ENCODE assay signal across 13 mouse cellular contexts in genomic region chr13:6157946-6158345, GRCm38 (mm10).
DNase-seq lines count a peak whose midpoint lies in the region; ATAC-seq and TF ChIP-seq lines count a peak whose summit lies in the region.
"Had no signal": no experiment of that assay in that cellular context is flagged by ENCODE, and none has a peak within 500 bp of the region (broad histone marks: within the 10 kb centered on the region; RNA-seq: fewer than 3 reads in every experiment).

No protein-coding gene starts in this region.

- H3K9ac ChIP-seq in forebrain, postnatal 0 days = no peak overlapping the region
- H3K9ac ChIP-seq in neural tube, embryonic 14.5 days (replicated peaks; ENCODE audit: low read depth, low read length) = no peak overlapping the region
- H3K9ac ChIP-seq: heart, embryonic 13.5 days; liver, embryonic 15.5 days had no signal

- H3K4me2 ChIP-seq in forebrain, postnatal 0 days (ENCODE audit: low read depth) = no peak overlapping the region
- H3K4me2 ChIP-seq in neural tube, embryonic 14.5 days (ENCODE audit: low read depth, low read length) = no peak overlapping the region
- H3K4me2 ChIP-seq: heart, embryonic 13.5 days; liver, embryonic 15.5 days had no signal

- H3K36me3 ChIP-seq in embryonic facial prominence, embryonic 10.5 days (replicated peaks) = no peaks in the 10 kb centered on the region
- H3K36me3 ChIP-seq in forebrain, postnatal 0 days (ENCODE audit: insufficient read depth) = no peaks in the 10 kb centered on the region
- no peaks in the 10 kb centered on the region for H3K36me3 ChIP-seq in neural tube, embryonic 14.5 days (ENCODE audit: control insufficient read depth, insufficient read depth, low read length)
- H3K36me3 ChIP-seq: heart, embryonic 13.5 days; liver, embryonic 15.5 days had no signal

- H3K27ac ChIP-seq in embryonic facial prominence, embryonic 10.5 days (replicated peaks) = no peak overlapping the region
- H3K27ac ChIP-seq in forebrain, postnatal 0 days (ENCODE audit: low read depth, low read length) = no peak overlapping the region
- H3K27ac ChIP-seq in neural tube, embryonic 14.5 days (ENCODE audit: low read depth, low read length) = no peak overlapping the region
- H3K27ac ChIP-seq: heart, embryonic 13.5 days; liver, embryonic 15.5 days had no signal

- no peak overlapping the region for H3K4me3 ChIP-seq in embryonic facial prominence, embryonic 10.5 days
- H3K4me3 ChIP-seq in forebrain, postnatal 0 days (ENCODE audit: low read depth, low read length) = no peak overlapping the region
- no peak overlapping the region for H3K4me3 ChIP-seq in neural tube, embryonic 14.5 days (ENCODE audit: low read depth, low read length)
- H3K4me3 ChIP-seq: heart, embryonic 13.5 days; liver, embryonic 15.5 days had no signal

- 41% methylated on average over 4 of the region's 4 CpGs for WGBS in embryonic facial prominence, embryonic 10.5 days
- 17% methylated on average over 4 of the region's 4 CpGs for WGBS in forebrain, postnatal 0 days
- WGBS in neural tube, embryonic 14.5 days = 10% methylated on average over 4 of the region's 4 CpGs

- DNase-seq in embryonic facial prominence, embryonic 10.5 days (ENCODE audit: low spot score) = peak; percentile 29
- DNase-seq in forebrain, postnatal 0 days = no peak
- DNase-seq in mesoderm, embryonic 11.5 days (ENCODE audit: low read depth, low spot score) = peak; percentile 73
- DNase-seq in urinary bladder, postnatal 14 days (ENCODE audit: low spot score) = no peak
- DNase-seq in right cerebral cortex, postnatal 14 days = no peak
- no peak for DNase-seq in ovary, postnatal 10 days (ENCODE audit: low spot score)
- DNase-seq: cerebellum, adult 2 months; gastrocnemius, postnatal 10 days; lung, postnatal 4 days had no signal

- TF ChIP-seq CTCF in forebrain, postnatal 0 days (IDR thresholded peaks at IDR 0.05; ENCODE audit: low read depth) = no peak

- no peaks in the 10 kb centered on the region for H3K27me3 ChIP-seq in embryonic facial prominence, embryonic 10.5 days (replicated peaks; ENCODE audit: low read depth, poor library complexity, severe bottlenecking)
- H3K27me3 ChIP-seq in forebrain, postnatal 0 days (ENCODE audit: insufficient read depth, low read length) = no peaks in the 10 kb centered on the region
- H3K27me3 ChIP-seq in neural tube, embryonic 14.5 days (ENCODE audit: control insufficient read depth, insufficient read depth, low read length) = no peaks in the 10 kb centered on the region
- H3K27me3 ChIP-seq: heart, embryonic 13.5 days; liver, embryonic 15.5 days had no signal

- H3K4me1 ChIP-seq in embryonic facial prominence, embryonic 10.5 days = peaks cover 18% of the 10 kb centered on the region
- 0 out of 2 replicates have a peak, but pooled peaks cover 4% of the 10 kb centered on the region for H3K4me1 ChIP-seq in forebrain, postnatal 0 days (ENCODE audit: insufficient read depth)
- H3K4me1 ChIP-seq in neural tube, embryonic 14.5 days (ENCODE audit: control insufficient read depth, insufficient read depth, low read length) = no peaks in the 10 kb centered on the region
- H3K4me1 ChIP-seq: heart, embryonic 13.5 days; liver, embryonic 15.5 days had no signal

- peak; percentile 54 for ATAC-seq in forebrain, postnatal 0 days
- ATAC-seq in neural tube, embryonic 14.5 days (ENCODE audit: low read depth) = peak; percentile 67; the same call in 1 of the 2 replicates
- ATAC-seq: intestine, embryonic 16.5 days had no signal

- H3K9me3 ChIP-seq in embryonic facial prominence, embryonic 10.5 days = no peaks in the 10 kb centered on the region
- no peaks in the 10 kb centered on the region for H3K9me3 ChIP-seq in forebrain, postnatal 0 days (ENCODE audit: low read length)
- H3K9me3 ChIP-seq in neural tube, embryonic 14.5 days (ENCODE audit: control insufficient read depth, low read length) = no peaks in the 10 kb centered on the region
- H3K9me3 ChIP-seq: heart, embryonic 13.5 days; liver, embryonic 15.5 days had no signal

Comparison
In these comparisons a context has a peak if more than half of its experiments do, and no peak if none do; other contexts are left out.
1. DNase-seq: peak in embryonic facial prominence, embryonic 10.5 days (single experiment) and mesoderm, embryonic 11.5 days (single experiment); none in forebrain, postnatal 0 days (single experiment), urinary bladder, postnatal 14 days (single experiment), right cerebral cortex, postnatal 14 days (single experiment) and ovary, postnatal 10 days (single experiment).